Comparison of ENCODE assay signal across 8 mouse cellular contexts in genomic region chr1:92473165-92474041, GRCm38 (mm10). TPM values are rescaled to one million over a fixed set of nuclear protein-coding genes. Genes with fewer than 3 reads are reported as not detected.
DNase-seq lines count a peak whose midpoint lies in the region; ATAC-seq and TF ChIP-seq lines count a peak whose summit lies in the region.

Gene Ndufa10 (minus strand): TSS chr1:92473860.

- peak; percentile 98 for DNase-seq in MEL (ENCODE audit: low read depth, low spot score)
- DNase-seq in cerebellum, adult 2 months: peak; percentile 89 to 97
- DNase-seq in forebrain, postnatal 0 days: peak; percentile 98
- DNase-seq in heart, postnatal 4 days: peak; percentile 97
- DNase-seq in layer of hippocampus, adult 8-10 months (ENCODE audit: low spot score in 2 of 2): peak; percentile 86 to 93
- DNase-seq in ovary, adult 18-20 months (ENCODE audit: low spot score): peak; percentile 84
- DNase-seq in thymus, postnatal 0 days (ENCODE audit: low spot score): peak; percentile 96

- TF ChIP-seq EP300 in MEL (IDR thresholded peaks at IDR 0.05; ENCODE audit: low read depth in 1 of 2, low read length in 2 of 2): peak in 1 of 2 experiments; percentile 30; a peak in 1 of 4 replicates

- peak; percentile 89 to 90 for TF ChIP-seq POLR2A in MEL (IDR thresholded peaks at IDR 0.05; ENCODE audit: control insufficient read depth in 1 of 2, insufficient read depth in 1 of 2, low read depth in 1 of 2, low read length in 2 of 2, poor library complexity in 1 of 2)
- peak; percentile 79 for TF ChIP-seq POLR2A in cerebellum, adult 2 months (IDR thresholded peaks at IDR 0.05; ENCODE audit: borderline replicate concordance, insufficient read depth, low read length)

- H3K36me3 ChIP-seq in MEL (ENCODE audit: control insufficient read depth in 1 of 2, insufficient read depth in 2 of 2, low read length in 2 of 2): peaks cover 4 to 10% of the 10 kb centered on the region in 2 experiments
- peaks cover 29% of the 10 kb centered on the region for H3K36me3 ChIP-seq in forebrain, postnatal 0 days (ENCODE audit: insufficient read depth)
- peaks cover 18% of the 10 kb centered on the region for H3K36me3 ChIP-seq in lung, embryonic 15.5 days

- WGBS in cerebellum, adult 2 months: 1% methylated on average over 67 of the region's 67 CpGs
- 1% methylated on average over 67 of the region's 67 CpGs for WGBS in forebrain, postnatal 0 days
- under 1% methylated on average over 67 of the region's 67 CpGs for WGBS in lung, embryonic 15.5 days

- no peaks in the 10 kb centered on the region for H3K9me3 ChIP-seq in MEL (replicated peaks; ENCODE audit: insufficient read depth, low read length)
- no peaks in the 10 kb centered on the region for H3K9me3 ChIP-seq in forebrain, postnatal 0 days (ENCODE audit: low read length)
- no peaks in the 10 kb centered on the region for H3K9me3 ChIP-seq in lung, embryonic 15.5 days

- H3K79me2 ChIP-seq in MEL (ENCODE audit: control insufficient read depth, insufficient read depth, low read length, poor library complexity): peaks cover 18% of the 10 kb centered on the region

- no peak for TF ChIP-seq CTCF in MEL (IDR thresholded peaks at IDR 0.05 in 2 of 3, conservative IDR thresholded peaks at IDR 0.05 in 1 of 3; ENCODE audit: control insufficient read depth in 1 of 3, insufficient read depth in 1 of 3, low read depth in 2 of 3, low read length in 3 of 3, poor library complexity in 1 of 3, severe bottlenecking in 1 of 3)
- TF ChIP-seq CTCF in cerebellum, adult 2 months (IDR thresholded peaks at IDR 0.05; ENCODE audit: borderline replicate concordance, insufficient read depth, low read depth, low read length): no peak
- no peak for TF ChIP-seq CTCF in forebrain, postnatal 0 days (IDR thresholded peaks at IDR 0.05; ENCODE audit: low read depth)

- peak within 1 kb of the TSS; percentile 87 for H3K9ac ChIP-seq in MEL (ENCODE audit: control insufficient read depth, low read depth, low read length, poor library complexity, severe bottlenecking)
- H3K9ac ChIP-seq in forebrain, postnatal 0 days: peak within 1 kb of the TSS; percentile 91
- peak within 1 kb of the TSS; percentile 98 for H3K9ac ChIP-seq in lung, embryonic 15.5 days

- peaks cover 4 to 6% of the 10 kb centered on the region in 2 experiments for H3K27me3 ChIP-seq in MEL (ENCODE audit: control insufficient read depth in 1 of 2, insufficient read depth in 2 of 2, low read length in 2 of 2)
- no peaks in the 10 kb centered on the region for H3K27me3 ChIP-seq in cerebellum, adult 2 months (ENCODE audit: control insufficient read depth, insufficient read depth, low read length)
- no peaks in the 10 kb centered on the region for H3K27me3 ChIP-seq in forebrain, postnatal 0 days (ENCODE audit: insufficient read depth, low read length)
- H3K27me3 ChIP-seq in lung, embryonic 15.5 days: no peaks in the 10 kb centered on the region

- ATAC-seq in forebrain, postnatal 0 days: peak; percentile 94
- ATAC-seq in lung, embryonic 15.5 days (ENCODE audit: borderline replicate concordance, extremely low read depth, low FRiP score, low TSS enrichment): peak; percentile 94

- peak within 1 kb of the TSS; percentile 59 for H3K27ac ChIP-seq in MEL (ENCODE audit: control insufficient read depth, low read depth, low read length)
- peak within 1 kb of the TSS; percentile 90 for H3K27ac ChIP-seq in cerebellum, adult 2 months (ENCODE audit: insufficient read depth, low read length)
- peak within 1 kb of the TSS; percentile 77 for H3K27ac ChIP-seq in forebrain, postnatal 0 days (ENCODE audit: low read depth, low read length)
- H3K27ac ChIP-seq in lung, embryonic 15.5 days: peak within 1 kb of the TSS; percentile 72

- no peak for TF ChIP-seq RAD21 in MEL (IDR thresholded peaks at IDR 0.05; ENCODE audit: low read depth, low read length)

- H3K4me1 ChIP-seq in MEL (ENCODE audit: control insufficient read depth in 1 of 2, insufficient read depth in 2 of 2, low read length in 2 of 2): peaks cover 3 to 6% of the 10 kb centered on the region in 2 experiments; a peak in 2 of 4 replicates
- H3K4me1 ChIP-seq in cerebellum, adult 2 months (ENCODE audit: control insufficient read depth, insufficient read depth, low read length): no peaks in the 10 kb centered on the region
- peaks cover 11% of the 10 kb centered on the region for H3K4me1 ChIP-seq in forebrain, postnatal 0 days (ENCODE audit: insufficient read depth)
- H3K4me1 ChIP-seq in lung, embryonic 15.5 days: peaks cover 15% of the 10 kb centered on the region

- peak within 1 kb of the TSS; percentile 91 for H3K4me2 ChIP-seq in forebrain, postnatal 0 days (ENCODE audit: low read depth)
- H3K4me2 ChIP-seq in lung, embryonic 15.5 days: peak within 1 kb of the TSS; percentile 90

- H3K4me3 ChIP-seq in MEL (ENCODE audit: control insufficient read depth in 1 of 2, insufficient read depth in 1 of 2, low read depth in 2 of 2, low read length in 2 of 2): peak within 1 kb of the TSS; percentile 79 to 92
- peak within 1 kb of the TSS; percentile 84 for H3K4me3 ChIP-seq in cerebellum, adult 2 months (replicated peaks; ENCODE audit: insufficient read depth, low read depth, low read length)
- peak within 1 kb of the TSS; percentile 84 for H3K4me3 ChIP-seq in forebrain, postnatal 0 days (ENCODE audit: low read depth, low read length)
- H3K4me3 ChIP-seq in lung, embryonic 15.5 days: peak within 1 kb of the TSS; percentile 96

TF ChIP-seq in MEL, 35 proteins besides CTCF, POLR2A, EP300 and RAD21 (continues in another document):
- TF ChIP-seq MAFK (IDR thresholded peaks at IDR 0.05; ENCODE audit: borderline replicate concordance, low read depth, low read length) (no peak), HCFC1 (IDR thresholded peaks at IDR 0.05; ENCODE audit: low read depth, low read length) (peak; percentile 99), ETS1 (IDR thresholded peaks at IDR 0.05; ENCODE audit: low read depth, low read length) (peak; percentile 66), MAX (IDR thresholded peaks at IDR 0.05; ENCODE audit: low read length) (peak; percentile 92), MYC (IDR thresholded peaks at IDR 0.05; ENCODE audit: low read depth, low read length) (peak; percentile 51; the same call in 1 of the 2 replicates), BHLHE40 (IDR thresholded peaks at IDR 0.05; ENCODE audit: borderline replicate concordance, low read depth, low read length) (no peak), SIN3A (IDR thresholded peaks at IDR 0.05; ENCODE audit: low read length) (peak; percentile 99), NELFE (IDR thresholded peaks at IDR 0.05; ENCODE audit: low read depth, low read length) (peak; percentile 92), E2F4 (IDR thresholded peaks at IDR 0.05; ENCODE audit: borderline replicate concordance, low read depth, low read length) (0 out of 2 replicates have a peak, but pooled peaks have one; percentile 4), MEF2A (IDR thresholded peaks at IDR 0.05; ENCODE audit: extremely low read depth, insufficient replicate concordance, low read depth, low read length, poor library complexity, severe bottlenecking) (peak; percentile 11; the same call in 1 of the 2 replicates), GATA1 (IDR thresholded peaks at IDR 0.05; ENCODE audit: low read depth, low read length) (no peak), UBTF (IDR thresholded peaks at IDR 0.05; ENCODE audit: borderline replicate concordance, insufficient read depth, low read depth, low read length) (no peak), ZC3H11A (IDR thresholded peaks at IDR 0.05; ENCODE audit: low read depth, low read length) (0 out of 2 replicates have a peak, but pooled peaks have one; percentile 4), POLR2AphosphoS2 (IDR thresholded peaks at IDR 0.05; ENCODE audit: low read length) (peak; percentile 86), ZMIZ1 (IDR thresholded peaks at IDR 0.05; ENCODE audit: low read depth, low read length) (no peak), JUND (IDR thresholded peaks at IDR 0.05; ENCODE audit: low read depth, low read length) (no peak; the same call in 1 of the 2 replicates), TCF12 (IDR thresholded peaks at IDR 0.05; ENCODE audit: low read depth, low read length) (peak; percentile 73), ELF1 (IDR thresholded peaks at IDR 0.05; ENCODE audit: low read depth, low read length) (peak; percentile 97), MAZ (IDR thresholded peaks at IDR 0.05; ENCODE audit: low read depth, low read length) (peak; percentile 41; the same call in 1 of the 2 replicates), POLR2AphosphoS5 (IDR thresholded peaks at IDR 0.05; ENCODE audit: borderline replicate concordance, low read depth, low read length) (0 out of 2 replicates have a peak, but pooled peaks have one; percentile 23), GABPA (IDR thresholded peaks at IDR 0.05; ENCODE audit: low read depth, low read length) (no peak), MYB (IDR thresholded peaks at IDR 0.05; ENCODE audit: low read depth, low read length) (no peak), SMC3 (IDR thresholded peaks at IDR 0.05; ENCODE audit: low read depth, low read length) (no peak), ZNF384 (IDR thresholded peaks at IDR 0.05; ENCODE audit: low read depth, low read length) (no peak), KAT2A (conservative IDR thresholded peaks at IDR 0.05; ENCODE audit: low read depth, low read length) (peak; percentile 94), MXI1 (IDR thresholded peaks at IDR 0.05; ENCODE audit: low read depth, low read length) (peak; percentile 97), USF2 (IDR thresholded peaks at IDR 0.05; ENCODE audit: borderline replicate concordance in 1 of 2, insufficient read depth in 1 of 2, low read depth in 1 of 2, low read length in 2 of 2) (no peak), NRF1 (IDR thresholded peaks at IDR 0.05; ENCODE audit: insufficient read depth, low read depth, low read length, poor library complexity, severe bottlenecking) (peak; percentile 69), ZKSCAN1 (IDR thresholded peaks at IDR 0.05; ENCODE audit: low read depth, low read length) (no peak), TBP (IDR thresholded peaks at IDR 0.05; ENCODE audit: low read depth, low read length) (peak; percentile 74), CHD1 (IDR thresholded peaks at IDR 0.05; ENCODE audit: low read depth, low read length) (no peak)

RNA-seq across cellular contexts. Expression of gene Ndufa10, which starts in this region (rescaled TPM):
- total RNA-seq in MEL (2012; rRNA removed): 214 and 228 TPM in 2 replicates
- 100 to 1,000 TPM; 533 to 873 TPM for polyA plus RNA-seq in MEL (2012; ENCODE audit: insufficient read depth in 1 of 2, insufficient read length in 2 of 2, low read depth in 1 of 2, low replicate concordance in 2 of 2, missing spikeins in 1 of 2)
- 226 and 229 TPM in 2 replicates for polyA plus RNA-seq in cerebellum, adult 2 months (2012; rRNA removed)
- total RNA-seq in forebrain, postnatal 0 days (2014; rRNA removed): 181 and 182 TPM in 2 replicates
- 335 and 345 TPM in 2 replicates for polyA plus RNA-seq in forebrain, postnatal 0 days (2015; fragmentation: Nextera tagmentation; extraction: Ambion mirVana)
- 100 to 1,000 TPM; 633 to 644 TPM for total RNA-seq in heart, postnatal 4 days (2021)
- 100 to 1,000 TPM; 244 to 286 (median 261) TPM for total RNA-seq in layer of hippocampus, adult 8-10 months (2022)
- polyA plus RNA-seq in lung, embryonic 15.5 days (2015; fragmentation: Nextera tagmentation; extraction: Ambion mirVana): 272 and 278 TPM in 2 replicates
- polyA plus RNA-seq in thymus, postnatal 0 days (2015; fragmentation: Nextera tagmentation; extraction: Ambion mirVana): 233 and 235 TPM in 2 replicates

Comparison
In these comparisons a context has a peak if more than half of its experiments do, and no peak if none do; other contexts are left out.
1. Peak in every context shown above with its lines: DNase-seq, ATAC-seq, H3K4me3 ChIP-seq and H3K27ac ChIP-seq.